In genomic region chr2:38643625-38644427, GRCm38 (mm10) we compare ENCODE assay signal across 7 mouse cellular contexts. TPM values are rescaled to one million over a fixed set of nuclear protein-coding genes. Genes with fewer than 3 reads are reported as not detected.
DNase-seq lines count a peak whose midpoint lies in the region; ATAC-seq lines count a peak whose summit lies in the region.

Gene Psmb7 (minus strand): TSS chr2:38644087.

- 2% methylated on average over 52 of the region's 52 CpGs for WGBS in intestine, embryonic 15.5 days
- 2% methylated on average over 52 of the region's 52 CpGs for WGBS in midbrain, embryonic 10.5 days

- no peaks in the 10 kb centered on the region for H3K27me3 ChIP-seq in intestine, embryonic 15.5 days (replicated peaks)
- H3K27me3 ChIP-seq in midbrain, embryonic 10.5 days (ENCODE audit: low read depth, poor library complexity, severe bottlenecking): no peaks in the 10 kb centered on the region

- no peak within 1 kb of the TSS for H3K27ac ChIP-seq in intestine, embryonic 15.5 days
- H3K27ac ChIP-seq in midbrain, embryonic 10.5 days (replicated peaks): peak within 1 kb of the TSS; percentile 94

- no peaks in the 10 kb centered on the region for H3K36me3 ChIP-seq in intestine, embryonic 15.5 days
- H3K36me3 ChIP-seq in midbrain, embryonic 10.5 days: peaks cover 33% of the 10 kb centered on the region

- peak; percentile 90 for DNase-seq in adrenal gland, adult 2 months
- DNase-seq in embryo, embryonic 11.5 days (ENCODE audit: low read depth, low spot score): peak; percentile 83
- peak; percentile 80 to 86 for DNase-seq in gastrocnemius, postnatal 36 days
- peak; percentile 85 to 92 for DNase-seq in left cerebral cortex, postnatal 25 days (ENCODE audit: low spot score in 2 of 2)
- peak; percentile 93 for DNase-seq in midbrain, embryonic 10.5 days (ENCODE audit: low spot score)
- DNase-seq in right cerebral cortex, postnatal 4 days: peak; percentile 82

- H3K9ac ChIP-seq in intestine, embryonic 15.5 days: peak within 1 kb of the TSS; percentile 79

- H3K4me1 ChIP-seq in intestine, embryonic 15.5 days (replicated peaks): 0 out of 2 replicates have a peak, but pooled peaks cover 2% of the 10 kb centered on the region
- peaks cover 22% of the 10 kb centered on the region for H3K4me1 ChIP-seq in midbrain, embryonic 10.5 days

- H3K9me3 ChIP-seq in intestine, embryonic 15.5 days: no peaks in the 10 kb centered on the region
- H3K9me3 ChIP-seq in midbrain, embryonic 10.5 days (replicated peaks): no peaks in the 10 kb centered on the region

- intact Hi-C loops in gastrocnemius, postnatal 36 days (cut with DNase I): no loop called here
- intact Hi-C loops in left cerebral cortex, postnatal 25 days (cut with DNase I): loop anchor here (5.0 kb wide), 1 partner anchor 363 kb away; the partner anchor contains the start of genes Arpc5l and Rpl35

- H3K4me2 ChIP-seq in intestine, embryonic 15.5 days (replicated peaks): peak within 1 kb of the TSS; percentile 75

- ATAC-seq in intestine, embryonic 15.5 days: peak; percentile 93

- H3K4me3 ChIP-seq in intestine, embryonic 15.5 days (replicated peaks): peak within 1 kb of the TSS; percentile 79
- H3K4me3 ChIP-seq in midbrain, embryonic 10.5 days: peak within 1 kb of the TSS; percentile 97

RNA-seq across cellular contexts. Expression of gene Psmb7, which starts in this region (rescaled TPM):
- 100 to 1,000 TPM; 278 to 283 TPM for total RNA-seq in adrenal gland, adult 2 months (2021)
- 25.0 and 29.1 TPM in 2 replicates for polyA plus RNA-seq in adrenal gland, adult 2 months (2012; rRNA removed)
- total RNA-seq in gastrocnemius, postnatal 36 days (2021): 100 to 1,000 TPM; 282 to 284 TPM
- 243 and 247 TPM in 2 replicates for polyA plus RNA-seq in intestine, embryonic 15.5 days (2015; fragmentation: Nextera tagmentation; extraction: Ambion mirVana)
- total RNA-seq in left cerebral cortex, postnatal 25 days (2021): 100 to 1,000 TPM; 213 to 217 TPM
- 322 and 336 TPM in 2 replicates for polyA plus RNA-seq in midbrain, embryonic 10.5 days (2016; fragmentation: Nextera tagmentation; extraction: Ambion mirVana)
